Mouse (Mus musculus) T-helper 2 cell (primary cell): ENCODE data around the gene Ajuba.

ENCODE experiments used
- in situ Hi-C: fragments of 300-600 bp; cut with MboI, MseI; formaldehyde crosslinking; loops from one replicate; pipeline ENCODE4 v1.15.1; 2025; ENCODE audit warnings: high pct_unique_total_duplicates

Gene Ajuba

GRCm38 (mm10) chr14:54592319-54592934 lies 15.1 kb upstream of the Ajuba start:
- in situ Hi-C loops = no loop called here

- in situ Hi-C loops = no loop called here
Observed at GRCm38 (mm10) chr14:54591056-54591455, 13.7 kb upstream of the Ajuba start.

GRCm38 (mm10) chr14:54583681-54584338 lies 6.5 kb upstream of the Ajuba start:
- in situ Hi-C loops = no loop called here

GRCm38 (mm10) chr14:54582536-54582935 lies 5.2 kb upstream of the Ajuba start:
- in situ Hi-C loops = no loop called here

GRCm38 (mm10) chr14:54579638-54580037 lies 2.3 kb upstream of the Ajuba start:
- in situ Hi-C loops = no loop called here

- in situ Hi-C loops = no loop called here
Observed at GRCm38 (mm10) chr14:54578063-54578462, 705 bp upstream of the Ajuba start.

- in situ Hi-C loops = no loop called here
Observed at GRCm38 (mm10) chr14:54576241-54577088, 893 bp downstream of the Ajuba start.

GRCm38 (mm10) chr14:54575631-54576030 lies 1.7 kb downstream of the Ajuba start:
- in situ Hi-C loops = no loop called here

- in situ Hi-C loops = no loop called here
Observed at GRCm38 (mm10) chr14:54575031-54575430, 2.3 kb downstream of the Ajuba start.

- in situ Hi-C loops = loop anchor here (5.0 kb wide), 2 partner anchors 38 to 68 kb away; partner anchors contain the start of genes Cdh24 and Gm17606
Observed at GRCm38 (mm10) chr14:54574253-54574652, 3.1 kb downstream of the Ajuba start.

GRCm38 (mm10) chr14:54572790-54573736 lies 4.3 kb downstream of the Ajuba start:
- in situ Hi-C loops = loop anchor here (5.0 kb wide), 2 partner anchors 39 to 69 kb away; partner anchors contain the start of genes Cdh24 and Gm17606

- in situ Hi-C loops = loop anchor here (5.0 kb wide), 2 partner anchors 40 to 70 kb away; partner anchors contain the start of genes Cdh24 and Gm17606
Observed at GRCm38 (mm10) chr14:54572122-54572521, 5.2 kb downstream of the Ajuba start.

- in situ Hi-C loops = loop anchor here (5.0 kb wide), 2 partner anchors 43 to 73 kb away; partner anchors contain the start of genes Cdh24 and Gm17606
Observed at GRCm38 (mm10) chr14:54569451-54570392, 7.6 kb downstream of the Ajuba start.

- in situ Hi-C loops = no loop called here
Observed at GRCm38 (mm10) chr14:54568694-54569414, 8.5 kb downstream of the Ajuba start.

- in situ Hi-C loops = no loop called here
Observed at GRCm38 (mm10) chr14:54560527-54561242, 16.7 kb downstream of the Ajuba start.

GRCm38 (mm10) chr14:54557330-54557729 lies 20.0 kb downstream of the Ajuba start:
- in situ Hi-C loops = no loop called here

GRCm38 (mm10) chr14:54553975-54554769 lies 23.2 kb downstream of the Ajuba start, which contains the start of gene Haus4:
TSS of gene Haus4 (minus strand) at chr14:54554616.
- in situ Hi-C loops = no loop called here
